Mouse (Mus musculus) MEL (cell line): ENCODE measurements at regions not wholly inside any gene's neighbourhood (a gene's known extent, or its start where the extent isn't known, plus 50 kb on each side); places are given as distances from the start of the nearest gene placed in this dataset.
"Not testable (repeated sequence)": the region's sequence is repeated elsewhere in the genome, so short reads cannot be mapped to it uniquely, and the experiment has no call there.

Experiments used
- EP300 ChIP-seq, 2 experiments: IDR thresholded peaks; 2 replicates each; pipeline ENCODE4 v1.6.1; 2011; ENCODE audit warnings: improper control_type of control experiment in 2 of 2, low read length in 2 of 2, low read depth in 1 of 2, mild to moderate bottlenecking in 1 of 2
- MEF2A ChIP-seq: IDR thresholded peaks from 2 replicates; pipeline ENCODE4 v1.6.1; 2014; ENCODE audit warnings: low read depth, mild to moderate bottlenecking, inconsistent platforms, low read length, improper control_type of control experiment; ENCODE audit not compliant: poor library complexity, insufficient replicate concordance, severe bottlenecking; ENCODE audit errors: extremely low read depth
- SMC3 ChIP-seq: IDR thresholded peaks from 2 replicates; pipeline ENCODE4 v1.6.1; 2011; ENCODE audit warnings: low read depth, low read length, improper control_type of control experiment

DNA sequence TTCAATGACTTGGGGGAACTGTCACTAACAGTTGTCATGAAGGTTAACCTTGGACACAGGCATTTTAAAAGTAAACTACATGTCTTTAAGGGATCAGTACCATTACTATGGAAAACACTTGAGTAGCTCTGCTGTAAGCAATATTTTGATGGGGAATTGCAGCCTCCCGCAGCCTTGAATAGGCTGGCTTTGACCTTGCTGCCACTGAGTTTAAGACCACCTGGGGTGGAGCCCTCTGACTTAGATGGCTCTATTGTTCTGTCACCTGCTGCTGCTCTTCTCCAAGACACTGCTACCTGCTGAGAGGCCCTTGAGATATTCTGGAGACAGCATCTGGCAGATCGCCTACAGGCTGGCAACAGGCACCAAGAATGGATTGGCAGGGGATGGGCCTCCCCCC lies 62.1 kb upstream of the Tars start:
- not testable (repeated sequence) for TF ChIP-seq MEF2A; SMC3; EP300 (IDR thresholded peaks at IDR 0.05; ENCODE audit: low read depth in 1 of 2, low read length in 2 of 2)
